Mouse (Mus musculus) bone marrow macrophage, adult 2 months (primary cell): ENCODE results near the gene Arhgef3. TPM values are rescaled to one million over a fixed set of nuclear protein-coding genes. Genes with fewer than 3 reads are reported as not detected.
A peak's percentile ranks its signal among the peaks of the same experiment; 100 is the strongest.
"Not testable (repeated sequence)": the region's sequence is repeated elsewhere in the genome, so short reads cannot be mapped to it uniquely, and the experiment has no call there.

Source experiments
- H3K27ac ChIP-seq: 2 replicates; pipeline ENCODE4 v1.5.1; 2012; ENCODE audit warnings: low read depth, low read length; ENCODE audit not compliant: insufficient read depth
- H3K4me1 ChIP-seq: 2 replicates; pipeline ENCODE4 v1.6.1; 2012; ENCODE audit warnings: low read length; ENCODE audit not compliant: control insufficient read depth, insufficient read depth
- H3K4me3 ChIP-seq: 2 replicates; pipeline ENCODE4 v1.5.1; 2012; ENCODE audit warnings: mild to moderate bottlenecking, low read length, moderate library complexity; ENCODE audit not compliant: insufficient read depth
- CTCF ChIP-seq: IDR thresholded peaks from 2 replicates; pipeline ENCODE4 v1.5.1; 2012; ENCODE audit warnings: low read depth, mild to moderate bottlenecking, low read length, moderate library complexity
- POLR2A ChIP-seq: IDR thresholded peaks from 2 replicates; pipeline ENCODE4 v1.6.1; 2012; ENCODE audit warnings: mild to moderate bottlenecking, low read depth, low read length, borderline replicate concordance
- polyA plus RNA-seq: library from polyadenylated mRNA; stranded (reverse); fragments of >200 nt; gene quantifications from 2 replicates; pipeline ENCODE4 v1.2.4, GENCODE M21; 2012; ENCODE audit not compliant: missing spikeins, insufficient read depth, insufficient read length

The Arhgef3 gene
- polyA plus RNA-seq, 1 experiment: 10.2 TPM

DNA sequence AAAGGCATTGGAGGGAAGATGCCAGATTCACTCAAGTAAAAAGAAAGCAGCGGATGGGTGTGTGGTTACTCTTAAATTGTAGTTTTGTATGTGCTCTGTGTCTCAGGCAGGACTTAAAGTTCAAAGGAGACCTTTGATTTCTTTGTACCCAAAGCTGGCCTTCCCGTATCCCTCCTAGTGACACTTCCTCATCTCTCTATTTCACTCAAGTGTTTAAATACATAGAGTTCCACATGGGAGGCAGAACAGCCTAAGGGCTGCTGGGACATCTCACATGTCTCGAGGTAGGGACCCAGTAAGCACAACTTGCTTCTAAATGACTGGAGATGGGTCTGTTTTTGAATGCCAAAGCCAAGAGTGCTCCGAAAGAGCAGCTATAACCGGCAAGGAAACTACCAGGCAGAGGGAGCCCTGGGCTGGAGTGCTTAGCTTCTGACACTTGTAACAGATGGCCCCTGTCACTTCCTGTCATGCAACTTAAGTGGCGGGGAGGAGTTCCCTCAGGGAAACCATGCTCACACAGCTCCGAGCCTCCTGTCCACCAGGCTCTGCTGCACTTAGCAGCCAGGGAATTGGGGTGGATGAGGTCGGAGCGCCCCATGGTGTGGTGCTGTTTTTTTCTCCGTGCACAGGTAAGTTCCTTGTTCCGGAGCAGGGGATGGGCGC is 123.0 kb downstream of the Arhgef3 start:
- H3K27ac ChIP-seq: no peak overlapping the region
- peak overlapping the region; percentile 38 for H3K4me3 ChIP-seq
- TF ChIP-seq CTCF: no peak
- no peak for TF ChIP-seq POLR2A
- H3K4me1 ChIP-seq: peaks cover 12% of the 10 kb centered on the region

DNA sequence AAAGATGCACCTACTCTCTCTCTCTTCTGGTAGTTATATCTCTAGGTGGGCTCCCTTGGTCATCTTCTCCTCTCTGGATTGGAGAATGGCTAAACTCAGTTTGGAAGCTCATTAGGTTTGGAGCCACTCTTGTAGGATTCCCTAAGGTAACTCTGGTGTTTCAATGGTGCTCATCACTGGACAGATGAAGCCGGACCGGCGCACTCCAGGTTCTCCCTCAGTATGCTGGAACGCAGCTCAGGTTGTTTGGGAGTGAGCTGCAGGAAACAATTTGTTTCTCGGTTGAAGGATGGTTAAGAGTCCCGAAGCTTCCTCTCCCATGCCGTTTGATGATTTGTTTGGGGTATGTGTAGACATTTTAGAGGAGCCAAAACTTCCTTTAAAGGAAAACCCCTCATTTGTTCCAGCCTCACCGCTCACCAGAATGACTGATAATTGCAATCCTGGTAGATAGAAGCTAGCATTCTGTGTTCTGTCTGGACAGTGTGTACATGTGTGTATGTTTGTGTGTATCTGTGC is 124.0 kb downstream of the Arhgef3 start:
- H3K4me1 ChIP-seq: peaks cover 12% of the 10 kb centered on the region
- TF ChIP-seq POLR2A (no peak), CTCF (no peak)
- no peak overlapping the region for H3K4me3 ChIP-seq
- no peak overlapping the region for H3K27ac ChIP-seq

DNA sequence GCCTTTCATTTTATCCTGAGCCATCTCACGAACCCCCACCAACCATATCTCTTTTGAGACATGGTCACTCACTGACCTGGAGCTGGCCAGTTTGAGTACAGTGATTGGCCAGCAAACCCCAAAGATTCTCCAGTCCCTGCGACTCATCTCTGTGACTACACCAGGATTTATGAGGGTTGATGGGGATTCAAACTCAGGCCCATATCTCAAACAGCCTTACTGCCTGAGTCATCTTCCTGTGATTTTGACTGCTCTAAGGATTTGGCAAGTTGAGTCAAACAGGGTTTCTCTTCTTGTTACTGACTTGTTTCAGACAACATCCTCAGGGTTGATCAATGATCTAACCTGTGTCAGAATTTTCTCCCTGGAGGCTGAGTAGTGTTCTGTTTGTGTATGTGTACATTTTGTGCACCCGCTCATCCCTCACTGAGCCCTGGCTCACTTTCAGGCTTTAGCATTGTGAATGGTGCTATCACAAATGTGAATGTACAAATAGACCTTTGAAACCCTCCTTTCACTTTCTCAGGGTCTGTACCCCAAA is 124.9 kb downstream of the Arhgef3 start:
- no peak overlapping the region for H3K4me3 ChIP-seq
- H3K27ac ChIP-seq: no peak overlapping the region
- H3K4me1 ChIP-seq: peaks cover 11% of the 10 kb centered on the region
- TF ChIP-seq CTCF (no peak), POLR2A (no peak)

DNA sequence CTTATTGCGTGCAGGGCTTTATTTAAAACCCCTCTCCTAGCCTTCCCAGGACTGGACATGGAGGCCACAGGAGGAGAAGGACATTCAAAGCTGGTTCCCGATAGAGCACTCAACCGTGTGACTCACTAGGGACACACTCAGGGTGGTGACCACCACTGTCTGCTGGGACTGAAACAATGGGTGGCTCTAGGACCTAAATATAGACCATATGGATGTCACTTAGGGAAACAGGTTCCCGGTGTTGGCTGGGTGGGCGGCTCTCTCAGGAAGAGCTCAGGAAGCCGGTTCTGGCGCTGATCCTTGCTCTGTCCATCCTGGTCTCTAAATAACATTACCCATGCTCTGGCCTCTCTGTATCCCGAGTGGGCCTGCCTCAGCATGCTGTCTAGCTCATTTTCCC is 127.6 kb downstream of the Arhgef3 start:
- TF ChIP-seq CTCF: no peak
- no peak for TF ChIP-seq POLR2A
- H3K4me3 ChIP-seq: no peak overlapping the region
- no peak overlapping the region for H3K27ac ChIP-seq
- H3K4me1 ChIP-seq: peaks cover 9% of the 10 kb centered on the region

DNA sequence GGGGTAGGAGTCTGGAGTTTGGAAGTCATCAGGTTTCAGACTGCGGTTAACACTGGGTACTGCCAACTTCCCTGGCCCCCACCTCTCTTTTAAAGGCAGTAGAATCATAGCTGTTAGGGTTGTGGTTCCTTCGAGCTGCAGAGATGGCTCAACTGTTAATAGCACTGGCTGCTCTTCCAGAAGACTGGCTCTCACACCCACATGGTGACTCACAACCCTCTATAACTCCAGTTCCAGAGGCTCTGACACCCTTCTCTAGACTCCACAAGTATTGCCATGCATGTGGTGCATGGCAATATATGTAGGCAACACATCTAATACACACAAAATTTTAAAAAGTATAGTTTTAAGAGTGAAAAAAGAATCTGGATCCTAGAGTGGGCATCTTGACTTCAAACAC is 128.1 kb downstream of the Arhgef3 start:
- Histone ChIP-seq H3K4me3 (no peak overlapping the region), H3K27ac (no peak overlapping the region), H3K4me1 (peaks cover 7% of the 10 kb centered on the region)

DNA sequence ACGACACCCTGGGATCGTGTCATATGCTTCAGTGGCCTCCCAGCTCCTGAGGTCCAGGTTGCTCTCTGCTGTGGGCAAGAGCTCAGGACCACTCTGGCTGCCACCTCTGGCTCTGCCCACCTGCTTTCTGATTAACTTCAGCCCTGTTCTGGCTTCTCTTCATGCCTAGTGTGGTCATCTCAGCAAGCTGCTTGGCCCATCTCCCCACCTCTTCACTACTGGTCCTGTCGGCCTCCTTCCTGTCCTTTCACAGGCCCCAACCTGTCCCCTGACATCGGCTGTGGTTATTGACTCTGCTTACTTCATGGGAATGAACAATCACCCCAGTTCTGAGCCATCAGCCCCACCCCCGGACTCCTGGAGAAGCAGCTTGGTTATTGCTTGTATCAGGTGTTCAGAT is 128.9 kb downstream of the Arhgef3 start:
- Histone ChIP-seq H3K4me3 (no peak overlapping the region), H3K27ac (no peak overlapping the region), H3K4me1 (0 out of 2 replicates have a peak, but pooled peaks cover 2% of the 10 kb centered on the region)
- TF ChIP-seq CTCF: no peak
- TF ChIP-seq POLR2A: no peak

More for the DNA sequence above, 128.1 kb downstream of the Arhgef3 start:
- no peak for TF ChIP-seq POLR2A
- no peak for TF ChIP-seq CTCF

DNA sequence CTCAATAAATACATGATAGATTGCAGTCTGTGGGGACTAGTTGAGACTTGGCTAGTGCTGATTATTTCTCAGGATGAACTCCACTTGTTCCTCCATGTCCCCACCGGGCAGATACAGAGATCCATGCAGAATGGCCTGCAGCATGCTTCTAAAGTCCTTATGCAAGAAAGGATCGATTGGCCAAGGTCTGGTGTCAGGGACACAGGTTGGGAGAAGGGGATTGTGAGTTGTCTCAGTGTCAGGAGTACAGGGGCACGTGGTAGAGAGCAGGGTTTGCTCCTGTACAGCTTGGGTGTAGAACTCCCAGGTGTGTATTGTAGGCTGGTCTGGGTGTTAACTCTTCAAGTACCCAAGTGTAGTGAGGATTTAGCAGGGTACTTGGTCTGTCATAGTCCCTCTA is 130.2 kb downstream of the Arhgef3 start:
- no peak for TF ChIP-seq CTCF
- TF ChIP-seq POLR2A: no peak
- no peak overlapping the region for H3K27ac ChIP-seq

DNA sequence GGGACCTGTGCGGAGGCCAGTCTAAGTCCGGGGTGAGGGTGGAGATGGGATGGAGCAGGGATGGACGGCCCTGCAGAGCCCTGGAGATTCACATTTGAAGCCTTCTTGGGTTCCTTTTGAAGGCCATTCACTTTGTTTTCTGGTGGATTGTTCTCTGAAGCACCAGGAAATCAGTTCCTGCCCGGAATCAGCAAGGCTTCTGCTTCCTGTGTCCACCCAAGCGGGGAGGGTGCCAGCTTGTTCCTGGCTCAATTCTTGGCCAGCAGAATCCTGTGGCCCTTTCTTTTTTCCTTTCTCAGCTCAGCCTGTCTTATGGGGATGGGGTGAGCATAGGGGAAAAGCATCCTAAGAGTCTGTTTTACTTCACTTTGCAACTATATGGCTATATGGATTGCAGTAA is 131.7 kb downstream of the Arhgef3 start:
- no peak for TF ChIP-seq POLR2A
- no peak for TF ChIP-seq CTCF
- Histone ChIP-seq H3K27ac (no peak overlapping the region), H3K4me1 (peaks cover 6% of the 10 kb centered on the region; the same call in 1 of the 2 replicates)

More for the DNA sequence above, 130.2 kb downstream of the Arhgef3 start:
- H3K4me3 ChIP-seq: no peak overlapping the region
- peaks cover 6% of the 10 kb centered on the region; the same call in 1 of the 2 replicates for H3K4me1 ChIP-seq

DNA sequence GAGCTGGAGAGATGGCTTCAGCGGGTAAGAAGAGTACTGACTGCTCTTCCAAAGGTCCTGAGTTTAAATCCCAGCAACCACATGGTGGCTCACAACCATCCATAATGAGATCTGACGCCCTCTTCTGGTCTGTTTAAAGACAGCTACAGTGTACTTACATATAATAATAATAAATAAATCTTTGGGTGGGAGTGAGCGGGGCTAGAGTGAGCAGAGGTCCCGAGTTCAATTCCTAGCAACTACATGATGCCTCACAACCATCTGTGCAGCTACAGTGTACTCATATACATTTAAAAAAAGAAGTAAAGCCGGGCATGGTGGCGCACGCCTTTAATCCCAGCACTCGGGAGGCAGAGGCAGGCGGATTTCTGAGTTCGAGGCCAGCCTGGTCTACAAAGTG is 132.2 kb downstream of the Arhgef3 start:
- not testable (repeated sequence) for H3K4me3 ChIP-seq, H3K27ac ChIP-seq, H3K4me1 ChIP-seq

More for the DNA sequence above, 131.7 kb downstream of the Arhgef3 start:
- no peak overlapping the region for H3K4me3 ChIP-seq

DNA sequence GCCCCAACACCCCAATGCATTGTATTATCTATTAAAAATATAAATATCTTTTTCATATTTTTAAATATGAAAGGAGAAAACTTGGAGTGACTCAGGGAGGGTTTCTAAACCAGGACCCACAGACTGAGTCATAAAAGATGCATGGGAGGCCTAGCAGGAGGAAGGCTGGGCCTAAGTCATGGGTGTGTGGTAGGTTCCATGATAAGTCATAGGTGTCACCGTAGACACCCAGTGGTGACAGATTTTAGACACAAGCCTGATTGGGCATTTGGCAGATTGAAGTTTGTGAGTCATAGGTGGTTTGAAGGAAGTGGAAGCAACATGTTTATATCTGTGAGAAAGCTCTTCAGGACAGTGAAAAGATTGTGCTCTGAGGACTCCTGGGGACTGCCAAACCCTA is 134.4 kb downstream of the Arhgef3 start:
- Histone ChIP-seq H3K27ac (no peak overlapping the region), H3K4me3 (no peak overlapping the region), H3K4me1 (peaks cover 4% of the 10 kb centered on the region; the same call in 1 of the 2 replicates)
- TF ChIP-seq CTCF: no peak
- no peak for TF ChIP-seq POLR2A
